Mouse (Mus musculus) G1E (cell line): ENCODE data around the gene Rab37. TPM values are rescaled to one million over a fixed set of nuclear protein-coding genes. Genes with fewer than 3 reads are reported as not detected.

Source experiments
- ATAC-seq: 2 replicates; pipeline ENCODE4 v1.8.0; 2016; ENCODE audit warnings: mild to moderate bottlenecking; ENCODE audit not compliant: insufficient number of reproducible peaks, poor library complexity, low FRiP score, severe bottlenecking; ENCODE audit errors: extremely low read depth
- DNase-seq: peaks from one replicate; pipeline ENCODE4 v3.0.0; 2012; ENCODE audit warnings: low spot score
- H3K27me3 ChIP-seq: 2 replicates; pipeline ENCODE4 v1.6.1; 2012; ENCODE audit warnings: mild to moderate bottlenecking, low read length, inconsistent platforms; ENCODE audit not compliant: insufficient read depth
- H3K36me3 ChIP-seq: replicated peaks from 2 replicates; pipeline ENCODE3; 2012; ENCODE audit warnings: mild to moderate bottlenecking, inconsistent platforms
- H3K4me1 ChIP-seq: 2 replicates; pipeline ENCODE4 v1.6.1; 2012; ENCODE audit warnings: low read depth, low read length, inconsistent platforms, mixed read lengths; ENCODE audit not compliant: insufficient read depth
- H3K4me3 ChIP-seq: 2 replicates; pipeline ENCODE4 v1.5.1; 2012; ENCODE audit warnings: low read depth, mild to moderate bottlenecking, inconsistent platforms, low read length, moderate library complexity, mixed read lengths
- H3K9me3 ChIP-seq: replicated peaks from 2 replicates; pipeline ENCODE4 v1.6.1; 2012; ENCODE audit warnings: inconsistent platforms
- CTCF ChIP-seq: IDR thresholded peaks from 2 replicates; pipeline ENCODE4 v1.5.1; 2012; ENCODE audit warnings: low read depth, low read length, inconsistent platforms, mixed read lengths
- GATA1 ChIP-seq: IDR thresholded peaks from 2 replicates; pipeline ENCODE4 v1.6.1; 2012; ENCODE audit warnings: borderline replicate concordance, low read length, inconsistent platforms, mixed read lengths
- GATA2 ChIP-seq: IDR thresholded peaks from 2 replicates; pipeline ENCODE4 v1.6.1; 2012; ENCODE audit warnings: low read depth, low read length, inconsistent platforms, borderline replicate concordance
- POLR2AphosphoS5 ChIP-seq: IDR thresholded peaks from 2 replicates; pipeline ENCODE4 v1.6.1; 2012; ENCODE audit warnings: low read depth, low read length, inconsistent platforms; ENCODE audit not compliant: insufficient replicate concordance
- TAL1 ChIP-seq: conservative IDR thresholded peaks from 2 replicates; pipeline ENCODE4 v1.6.1; 2012; ENCODE audit warnings: low read depth, low read length, inconsistent platforms, mixed read lengths
- polyA plus RNA-seq: library from polyadenylated mRNA; stranded (reverse); fragments of >175 nt; gene quantifications from 2 replicates; pipeline ENCODE4 v1.2.3, GENCODE M21; 2012
- total RNA-seq, 2 experiments: library from RNA; stranded (forward) in 1 of 2; stranded (reverse) in 1 of 2; fragments of 200-1000 nt in 1 of 2; fragments of >200 nt in 1 of 2; fragmentation: Nextera tagmentation in 1 of 2; gene quantifications; 2 replicates each; pipeline ENCODE4 v1.2.3; 2014 to 2017

Rab37 gene
- total and polyA plus RNA-seq, 3 experiments: 0.15 to 2.7 TPM; not detected in 1

GRCm38 (mm10) chr11:115103470-115104413 lies 12.5 kb downstream of the Rab37 start:
- TF ChIP-seq TAL1 (no peak), CTCF (no peak)
- no peak for ATAC-seq
- no peak for DNase-seq
- Histone ChIP-seq H3K9me3 (peaks cover 7% of the 10 kb centered on the region), H3K27me3 (peaks cover 4% of the 10 kb centered on the region), H3K36me3 (no peaks in the 10 kb centered on the region), H3K4me3 (no peak overlapping the region), H3K4me1 (no peaks in the 10 kb centered on the region)

- ATAC-seq: no peak
- DNase-seq: no peak
- no peak overlapping the region for H3K4me3 ChIP-seq
Observed at GRCm38 (mm10) chr11:115104769-115105563, 13.7 kb downstream of the Rab37 start.

GRCm38 (mm10) chr11:115106638-115107037 lies 15.4 kb downstream of the Rab37 start:
- no peak for ATAC-seq
- Histone ChIP-seq H3K4me1 (no peaks in the 10 kb centered on the region), H3K9me3 (peaks cover 7% of the 10 kb centered on the region), H3K36me3 (no peaks in the 10 kb centered on the region), H3K27me3 (peaks cover 4% of the 10 kb centered on the region), H3K4me3 (no peak overlapping the region)
- DNase-seq: no peak
- TF ChIP-seq CTCF: no peak
- TF ChIP-seq GATA1: no peak
- no peak for TF ChIP-seq GATA2
- no peak for TF ChIP-seq TAL1
- no peak for TF ChIP-seq POLR2AphosphoS5

More at GRCm38 (mm10) chr11:115104769-115105563, 13.7 kb downstream of the Rab37 start:
- TF ChIP-seq CTCF (no peak), GATA1 (no peak), TAL1 (no peak), POLR2AphosphoS5 (no peak), GATA2 (no peak)
- peaks cover 7% of the 10 kb centered on the region for H3K9me3 ChIP-seq
- H3K36me3 ChIP-seq: no peaks in the 10 kb centered on the region
- H3K4me1 ChIP-seq: no peaks in the 10 kb centered on the region
- peaks cover 4% of the 10 kb centered on the region for H3K27me3 ChIP-seq

- peaks cover 4% of the 10 kb centered on the region for H3K27me3 ChIP-seq
- no peak for DNase-seq
- no peaks in the 10 kb centered on the region for H3K4me1 ChIP-seq
- H3K9me3 ChIP-seq: peaks cover 7% of the 10 kb centered on the region
- no peak for TF ChIP-seq POLR2AphosphoS5
- no peak for TF ChIP-seq GATA1
- no peak for TF ChIP-seq CTCF
- no peak for TF ChIP-seq TAL1
- no peak for TF ChIP-seq GATA2
- H3K36me3 ChIP-seq: no peaks in the 10 kb centered on the region
- H3K4me3 ChIP-seq: no peak overlapping the region
- no peak for ATAC-seq
Observed at GRCm38 (mm10) chr11:115107403-115107916, 16.2 kb downstream of the Rab37 start.

- Histone ChIP-seq H3K4me1 (no peaks in the 10 kb centered on the region), H3K36me3 (no peaks in the 10 kb centered on the region), H3K27me3 (peaks cover 4% of the 10 kb centered on the region), H3K4me3 (no peak overlapping the region), H3K9me3 (peaks cover 7% of the 10 kb centered on the region)
- no peak for ATAC-seq
- DNase-seq: no peak
- TF ChIP-seq TAL1 (no peak), CTCF (no peak), GATA1 (no peak), POLR2AphosphoS5 (no peak), GATA2 (no peak)
Observed at GRCm38 (mm10) chr11:115108176-115108575, 16.9 kb downstream of the Rab37 start.

GRCm38 (mm10) chr11:115110271-115110670 lies 19.0 kb downstream of the Rab37 start:
- no peaks in the 10 kb centered on the region; the same call in 1 of the 2 replicates for H3K27me3 ChIP-seq
- no peak overlapping the region for H3K4me3 ChIP-seq
- no peak for TF ChIP-seq GATA1
- no peak for TF ChIP-seq TAL1
- TF ChIP-seq CTCF: no peak
- TF ChIP-seq GATA2: no peak
- TF ChIP-seq POLR2AphosphoS5: no peak
- DNase-seq (no peak), ATAC-seq (no peak)
- peaks cover 4% of the 10 kb centered on the region; the same call in 1 of the 2 replicates for H3K9me3 ChIP-seq
- H3K4me1 ChIP-seq: no peaks in the 10 kb centered on the region
- no peaks in the 10 kb centered on the region for H3K36me3 ChIP-seq
